Comparison of ENCODE assay signal across 8 mouse cellular contexts in the genomic region with DNA sequence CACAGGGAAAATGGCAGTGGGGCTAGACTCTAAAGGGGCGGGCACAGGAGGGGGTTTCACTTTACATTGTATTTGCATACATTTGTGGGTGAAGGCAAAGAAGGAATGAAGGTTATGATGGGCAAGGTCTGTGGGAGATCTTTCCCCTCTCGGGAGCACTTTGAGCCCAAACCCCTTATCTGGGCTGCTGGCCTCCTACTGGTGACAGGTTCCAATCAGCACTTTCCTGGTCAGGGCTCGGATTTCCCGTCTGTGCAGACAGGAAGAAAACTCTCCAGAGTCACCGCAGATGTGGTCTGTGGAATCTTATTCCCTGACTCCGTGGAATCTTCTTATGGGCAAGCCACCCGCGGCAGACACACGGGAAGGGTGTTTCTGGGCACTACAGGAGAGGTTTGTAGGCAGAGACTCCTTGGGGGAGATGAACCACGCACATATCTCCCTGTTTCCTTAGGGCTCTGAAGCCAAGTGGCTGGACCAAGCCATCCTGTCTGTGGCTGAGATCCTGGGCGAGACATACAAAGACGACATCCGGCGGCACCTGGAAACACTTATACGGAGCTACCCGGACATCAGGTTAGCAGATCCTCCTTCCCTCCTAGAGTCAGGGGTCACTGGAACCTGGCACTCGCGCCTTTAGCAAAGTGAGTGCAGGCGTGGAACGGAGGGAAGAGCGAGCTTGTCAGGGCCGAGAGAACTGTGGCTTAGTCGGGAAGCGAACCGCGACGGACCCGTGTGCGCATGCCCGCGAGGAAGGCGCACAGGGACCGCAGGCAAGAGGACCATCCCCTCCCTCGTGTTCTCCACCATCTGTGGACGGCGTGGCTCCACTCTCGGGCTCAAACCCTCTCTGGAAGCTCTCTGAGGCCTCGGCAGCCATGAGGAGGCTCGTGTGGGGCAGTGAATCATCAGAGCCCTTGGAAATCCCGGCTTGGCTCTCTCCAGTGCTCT. TPM values are rescaled to one million over a fixed set of nuclear protein-coding genes. Genes with fewer than 3 reads are reported as not detected.
A peak's percentile ranks its signal among the peaks of the same experiment; 100 is the strongest.
DNase-seq lines count a peak whose midpoint lies in the region; ATAC-seq and TF ChIP-seq lines count a peak whose summit lies in the region.

No protein-coding gene starts in this region.

- H3K36me3 ChIP-seq in G1E (replicated peaks) = no peaks in the 10 kb centered on the region
- no peaks in the 10 kb centered on the region for H3K36me3 ChIP-seq in forebrain, embryonic 13.5 days (ENCODE audit: poor library complexity, severe bottlenecking)
- no peaks in the 10 kb centered on the region for H3K36me3 ChIP-seq in hindbrain, embryonic 13.5 days
- no peaks in the 10 kb centered on the region for H3K36me3 ChIP-seq in liver, embryonic 14.5 days (replicated peaks; ENCODE audit: control insufficient read depth, insufficient read depth, low read depth)
- no peaks in the 10 kb centered on the region for H3K36me3 ChIP-seq in neural tube, embryonic 14.5 days (ENCODE audit: control insufficient read depth, insufficient read depth, low read length)

- peak overlapping the region; percentile 56 for H3K9ac ChIP-seq in forebrain, embryonic 13.5 days
- peak overlapping the region; percentile 73 for H3K9ac ChIP-seq in hindbrain, embryonic 13.5 days
- peak overlapping the region; percentile 24; the same call in 1 of the 2 replicates for H3K9ac ChIP-seq in liver, embryonic 14.5 days (replicated peaks)
- peak overlapping the region; percentile 51 for H3K9ac ChIP-seq in neural tube, embryonic 14.5 days (replicated peaks; ENCODE audit: low read depth, low read length)

- H3K4me1 ChIP-seq in G1E (ENCODE audit: insufficient read depth, low read depth, low read length) = peaks cover 74% of the 10 kb centered on the region
- peaks cover 38% of the 10 kb centered on the region for H3K4me1 ChIP-seq in forebrain, embryonic 13.5 days
- peaks cover 49% of the 10 kb centered on the region for H3K4me1 ChIP-seq in hindbrain, embryonic 13.5 days (replicated peaks)
- H3K4me1 ChIP-seq in liver, embryonic 14.5 days (replicated peaks; ENCODE audit: control insufficient read depth in 2 of 2, insufficient read depth in 2 of 2, low read length in 1 of 2) = peaks cover 27 to 37% of the 10 kb centered on the region in 2 experiments
- peaks cover 7% of the 10 kb centered on the region; the same call in 1 of the 2 replicates for H3K4me1 ChIP-seq in neural tube, embryonic 14.5 days (ENCODE audit: control insufficient read depth, insufficient read depth, low read length)

- TF ChIP-seq EP300 in liver, embryonic 14.5 days (IDR thresholded peaks at IDR 0.05; ENCODE audit: low read depth) = no peak

- peak overlapping the region; percentile 31; the same call in 1 of the 2 replicates for H3K4me3 ChIP-seq in G1E (ENCODE audit: low read depth, low read length)
- peak overlapping the region; percentile 37 for H3K4me3 ChIP-seq in forebrain, embryonic 13.5 days
- H3K4me3 ChIP-seq in hindbrain, embryonic 13.5 days = peak overlapping the region; percentile 43
- H3K4me3 ChIP-seq in liver, embryonic 14.5 days (ENCODE audit: insufficient read depth in 1 of 2, low read depth in 2 of 2, low read length in 2 of 2) = peak overlapping the region; percentile 29 to 52
- H3K4me3 ChIP-seq in neural tube, embryonic 14.5 days (ENCODE audit: low read depth, low read length) = peak overlapping the region; percentile 36

- no peak for ATAC-seq in G1E (ENCODE audit: extremely low read depth, insufficient number of reproducible peaks, low FRiP score, poor library complexity, severe bottlenecking)
- peak; percentile 64; the same call in 1 of the 2 replicates for ATAC-seq in forebrain, embryonic 13.5 days
- no peak for ATAC-seq in hindbrain, embryonic 13.5 days (ENCODE audit: low FRiP score)
- ATAC-seq in liver, embryonic 14.5 days (ENCODE audit: insufficient read depth) = no peak
- peak; percentile 35; the same call in 1 of the 2 replicates for ATAC-seq in neural tube, embryonic 14.5 days (ENCODE audit: low read depth)

- H3K27ac ChIP-seq in forebrain, embryonic 13.5 days = no peak overlapping the region
- H3K27ac ChIP-seq in hindbrain, embryonic 13.5 days = 0 out of 2 replicates have a peak overlapping the region, but pooled peaks have one; percentile 48
- no peak overlapping the region for H3K27ac ChIP-seq in liver, embryonic 14.5 days
- no peak overlapping the region for H3K27ac ChIP-seq in neural tube, embryonic 14.5 days (ENCODE audit: low read depth, low read length)

- 1% methylated on average over 40 of the region's 40 CpGs for WGBS in forebrain, embryonic 13.5 days
- under 1% methylated on average over 36 of the region's 40 CpGs for WGBS in hindbrain, embryonic 13.5 days
- WGBS in liver, embryonic 14.5 days (ENCODE audit: insufficient replicate concordance) = 2% methylated on average over 40 of the region's 40 CpGs
- under 1% methylated on average over 40 of the region's 40 CpGs for WGBS in neural tube, embryonic 14.5 days

- peak; percentile 81 for DNase-seq in embryo, embryonic 10 days (ENCODE audit: low spot score)
- DNase-seq in embryo, embryonic 9.5 days (ENCODE audit: extremely low spot score) = no peak
- DNase-seq in G1E (ENCODE audit: low spot score) = no peak
- no peak for DNase-seq in liver, embryonic 14.5 days (ENCODE audit: low read depth in 3 of 3, low spot score in 3 of 3)
- no peak for DNase-seq in frontal cortex, postnatal 14 days (ENCODE audit: low spot score in 2 of 2)

- TF ChIP-seq CTCF in G1E (IDR thresholded peaks at IDR 0.05; ENCODE audit: low read depth, low read length) = no peak
- TF ChIP-seq CTCF in liver, embryonic 14.5 days (IDR thresholded peaks at IDR 0.05; ENCODE audit: low read depth) = peak; percentile 19; the same call in 1 of the 2 replicates

- H3K27me3 ChIP-seq in G1E (ENCODE audit: insufficient read depth, low read length) = peaks cover 21% of the 10 kb centered on the region
- H3K27me3 ChIP-seq in forebrain, embryonic 13.5 days = peaks cover 83% of the 10 kb centered on the region
- H3K27me3 ChIP-seq in hindbrain, embryonic 13.5 days = peaks cover 91% of the 10 kb centered on the region
- H3K27me3 ChIP-seq in liver, embryonic 14.5 days (ENCODE audit: control insufficient read depth, insufficient read depth, low read length) = peaks cover 44% of the 10 kb centered on the region
- peaks cover 63% of the 10 kb centered on the region for H3K27me3 ChIP-seq in neural tube, embryonic 14.5 days (ENCODE audit: control insufficient read depth, insufficient read depth, low read length)

- H3K4me2 ChIP-seq in forebrain, embryonic 13.5 days = peak overlapping the region; percentile 71
- H3K4me2 ChIP-seq in hindbrain, embryonic 13.5 days = peak overlapping the region; percentile 67
- H3K4me2 ChIP-seq in liver, embryonic 14.5 days (ENCODE audit: low read depth) = peak overlapping the region; percentile 72
- H3K4me2 ChIP-seq in neural tube, embryonic 14.5 days (ENCODE audit: low read depth, low read length) = peak overlapping the region; percentile 66

- H3K9me3 ChIP-seq in G1E (replicated peaks) = peaks cover 4% of the 10 kb centered on the region; the same call in 1 of the 2 replicates
- H3K9me3 ChIP-seq in forebrain, embryonic 13.5 days (replicated peaks) = no peaks in the 10 kb centered on the region
- no peaks in the 10 kb centered on the region for H3K9me3 ChIP-seq in hindbrain, embryonic 13.5 days
- no peaks in the 10 kb centered on the region for H3K9me3 ChIP-seq in liver, embryonic 14.5 days (ENCODE audit: control insufficient read depth, low read length)
- H3K9me3 ChIP-seq in neural tube, embryonic 14.5 days (ENCODE audit: control insufficient read depth, low read length) = no peaks in the 10 kb centered on the region

RNA-seq across cellular contexts. Expression of gene Exoc3l4, which starts 12.4 kb away (rescaled TPM):
- total RNA-seq in G1E (2014; fragmentation: Nextera tagmentation) (not detected in 2 replicates), G1E (2017) (0.27 TPM in 1 of 2 replicates, not detected in the other)
- not detected in 2 replicates for polyA plus RNA-seq in G1E (2012)
- 1.2 and 2.3 TPM in 2 replicates for polyA plus RNA-seq in forebrain, embryonic 13.5 days (2015; fragmentation: Nextera tagmentation; extraction: Ambion mirVana)
- 2.0 and 2.1 TPM in 2 replicates for polyA plus RNA-seq in hindbrain, embryonic 13.5 days (2015; fragmentation: Nextera tagmentation; extraction: Ambion mirVana)
- 18.1 and 20.1 TPM in 2 replicates for polyA plus RNA-seq in liver, embryonic 14.5 days (2012; rRNA removed)
- 15.8 and 19.3 TPM in 2 replicates for polyA plus RNA-seq in liver, embryonic 14.5 days (2014; fragmentation: Nextera tagmentation; extraction: Ambion mirVana)
- 1.2 and 2.0 TPM in 2 replicates for polyA plus RNA-seq in neural tube, embryonic 14.5 days (2014; fragmentation: Nextera tagmentation; extraction: Ambion mirVana)

RNA-seq across cellular contexts. Expression of gene Tnfaip2, which starts 13.0 kb away (rescaled TPM):
- total RNA-seq in G1E (2014; fragmentation: Nextera tagmentation) = 82.1 and 94.7 TPM in 2 replicates
- total RNA-seq in G1E (2017) = 83.6 and 101 TPM in 2 replicates
- 66.3 and 123 TPM in 2 replicates for polyA plus RNA-seq in G1E (2012)
- 0.60 and 1.2 TPM in 2 replicates for polyA plus RNA-seq in forebrain, embryonic 13.5 days (2015; fragmentation: Nextera tagmentation; extraction: Ambion mirVana)
- 1.6 and 1.8 TPM in 2 replicates for polyA plus RNA-seq in hindbrain, embryonic 13.5 days (2015; fragmentation: Nextera tagmentation; extraction: Ambion mirVana)
- 57.6 and 61.8 TPM in 2 replicates for polyA plus RNA-seq in liver, embryonic 14.5 days (2012; rRNA removed)
- polyA plus RNA-seq in liver, embryonic 14.5 days (2014; fragmentation: Nextera tagmentation; extraction: Ambion mirVana) = 78.7 and 88.5 TPM in 2 replicates
- polyA plus RNA-seq in neural tube, embryonic 14.5 days (2014; fragmentation: Nextera tagmentation; extraction: Ambion mirVana) = 0.81 TPM in 1 of 2 replicates, not detected in the other

RNA-seq across cellular contexts. Expression of gene Lbhd2, which starts 22.6 kb away (rescaled TPM):
- total RNA-seq in G1E (2014; fragmentation: Nextera tagmentation) = not detected in 2 replicates
- total RNA-seq in G1E (2017) = not detected in 2 replicates
- polyA plus RNA-seq in G1E (2012) = not detected in 2 replicates
- polyA plus RNA-seq in forebrain, embryonic 13.5 days (2015; fragmentation: Nextera tagmentation; extraction: Ambion mirVana) = 0.35 and 1.0 TPM in 2 replicates
- polyA plus RNA-seq in hindbrain, embryonic 13.5 days (2015; fragmentation: Nextera tagmentation; extraction: Ambion mirVana) = 0.26 and 0.52 TPM in 2 replicates
- not detected in 2 replicates for polyA plus RNA-seq in liver, embryonic 14.5 days (2012; rRNA removed)
- 0.15 and 0.21 TPM in 2 replicates for polyA plus RNA-seq in liver, embryonic 14.5 days (2014; fragmentation: Nextera tagmentation; extraction: Ambion mirVana)
- 0.43 and 1.5 TPM in 2 replicates for polyA plus RNA-seq in neural tube, embryonic 14.5 days (2014; fragmentation: Nextera tagmentation; extraction: Ambion mirVana)

RNA-seq across cellular contexts. Expression of gene Cdc42bpb, which starts 51.7 kb away (rescaled TPM):
- total RNA-seq in G1E (2014; fragmentation: Nextera tagmentation) (not detected in 2 replicates), G1E (2017) (not detected in 2 replicates)
- polyA plus RNA-seq in G1E (2012) = not detected in 2 replicates
- polyA plus RNA-seq in forebrain, embryonic 13.5 days (2015; fragmentation: Nextera tagmentation; extraction: Ambion mirVana) = 25.1 and 34.0 TPM in 2 replicates
- polyA plus RNA-seq in hindbrain, embryonic 13.5 days (2015; fragmentation: Nextera tagmentation; extraction: Ambion mirVana) = 35.0 and 36.5 TPM in 2 replicates
- polyA plus RNA-seq in liver, embryonic 14.5 days (2012; rRNA removed) = 22.5 and 23.2 TPM in 2 replicates
- 5.3 and 6.6 TPM in 2 replicates for polyA plus RNA-seq in liver, embryonic 14.5 days (2014; fragmentation: Nextera tagmentation; extraction: Ambion mirVana)
- polyA plus RNA-seq in neural tube, embryonic 14.5 days (2014; fragmentation: Nextera tagmentation; extraction: Ambion mirVana) = 43.4 and 54.1 TPM in 2 replicates

RNA-seq across cellular contexts. Expression of gene Gm266, which starts 56.4 kb away (rescaled TPM):
- not detected in 2 replicates for total RNA-seq in G1E (2014; fragmentation: Nextera tagmentation)
- total RNA-seq in G1E (2017) = 0.11 TPM in 1 of 2 replicates, not detected in the other
- not detected in 2 replicates for polyA plus RNA-seq in G1E (2012)
- polyA plus RNA-seq in forebrain, embryonic 13.5 days (2015; fragmentation: Nextera tagmentation; extraction: Ambion mirVana) = 0.40 and 1.0 TPM in 2 replicates
- 1.7 and 2.0 TPM in 2 replicates for polyA plus RNA-seq in hindbrain, embryonic 13.5 days (2015; fragmentation: Nextera tagmentation; extraction: Ambion mirVana)
- polyA plus RNA-seq in liver, embryonic 14.5 days (2012; rRNA removed) = 0.61 and 0.91 TPM in 2 replicates
- polyA plus RNA-seq in liver, embryonic 14.5 days (2014; fragmentation: Nextera tagmentation; extraction: Ambion mirVana) = 0.42 and 0.53 TPM in 2 replicates
- 1.3 and 1.5 TPM in 2 replicates for polyA plus RNA-seq in neural tube, embryonic 14.5 days (2014; fragmentation: Nextera tagmentation; extraction: Ambion mirVana)

Comparison
In these comparisons a context has a peak if more than half of its experiments do, and no peak if none do; other contexts are left out.
1. ATAC-seq: peak in forebrain, embryonic 13.5 days (single experiment) and neural tube, embryonic 14.5 days (single experiment); none in G1E (single experiment), hindbrain, embryonic 13.5 days (single experiment) and liver, embryonic 14.5 days (single experiment).
2. RNA of gene Tnfaip2, which starts 13.0 kb away (polyA plus RNA-seq): 66.3 to 123 TPM in G1E and 57.6 to 88.5 TPM in liver, embryonic 14.5 days; 1.6 to 1.8 TPM in hindbrain, embryonic 13.5 days, 0.60 to 1.2 TPM in forebrain, embryonic 13.5 days and 0.81 TPM in neural tube, embryonic 14.5 days; every median in the first group is over 10 times any median in the second.
3. Peak in every context shown above with its lines, with median percentiles within 50 percentile points of each other: H3K4me3 ChIP-seq, H3K4me2 ChIP-seq and H3K9ac ChIP-seq.